Mouse (Mus musculus) hindbrain, embryonic 10.5 days (tissue): ENCODE results near the gene Arf5. TPM values are rescaled to one million over a fixed set of nuclear protein-coding genes. Genes with fewer than 3 reads are reported as not detected.

Experiments
- polyA plus RNA-seq: library from polyadenylated mRNA; unstranded; fragments of >200 nt; fragmentation: Nextera tagmentation; extraction: Ambion mirVana; gene quantifications from 2 replicates; pipeline ENCODE4 v1.2.1, GENCODE M21; 2016

Arf5 gene
- polyA plus RNA-seq, 1 experiment from 2014 or later = 343 TPM

Other genes with a start within 250 kb of the Arf5 start
- gene Zfp800, start 25.6 kb upstream of the Arf5 start, polyA plus RNA-seq = 17.5 and 20.7 TPM in 2 replicates
- gene Fscn3, start 4.2 kb downstream of the Arf5 start, polyA plus RNA-seq = not detected in 2 replicates
- 11.9 and 13.0 TPM in 2 replicates for gene Gcc1, start 4.8 kb downstream of the Arf5 start, polyA plus RNA-seq
- not detected in 2 replicates for gene Pax4, start 25.8 kb downstream of the Arf5 start, polyA plus RNA-seq
- gene Snd1, start 51.6 kb downstream of the Arf5 start, polyA plus RNA-seq = 112 and 117 TPM in 2 replicates